Mouse (Mus musculus): Measurements from ENCODE around the gene Lrig1.

DNA sequence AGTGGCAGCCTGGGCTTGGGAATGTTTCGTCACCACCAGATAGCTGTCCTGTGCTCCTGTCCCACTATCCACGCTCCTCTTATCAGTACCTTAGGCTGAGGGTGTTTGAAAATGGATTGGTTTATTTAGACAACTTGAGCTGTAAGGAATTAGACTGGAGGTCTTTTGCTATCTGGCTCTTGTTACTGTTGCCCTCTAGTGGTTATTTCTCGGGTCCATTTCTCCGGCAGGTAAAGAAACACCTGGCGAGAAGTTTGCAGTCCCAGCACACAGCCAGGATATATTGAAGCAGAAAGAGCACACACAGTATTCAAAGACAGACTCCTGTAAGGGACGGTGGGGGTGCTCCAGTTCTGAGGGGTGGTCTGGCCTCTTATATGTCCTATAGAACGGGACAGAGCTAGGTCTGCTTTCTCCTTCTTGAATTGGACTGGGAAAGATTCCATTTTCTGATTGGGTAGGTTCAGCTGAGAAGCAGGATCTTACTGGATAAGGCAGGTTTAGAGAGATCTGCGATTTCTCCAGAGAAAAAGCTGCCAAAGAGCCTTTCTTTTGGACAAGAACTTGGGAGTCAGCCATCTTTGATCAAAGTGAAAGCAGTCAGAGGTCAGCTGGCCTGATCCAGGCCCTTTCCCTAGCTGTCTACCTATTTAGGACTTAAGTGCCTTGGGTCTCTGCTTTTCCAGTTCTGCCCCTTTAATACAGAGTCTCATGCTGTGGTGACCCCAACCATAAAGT lies 136.6 kb downstream of the Lrig1 start:
- no peak for TF ChIP-seq FLI1 (IDR thresholded peaks at IDR 0.05; ENCODE audit: low read length)
- no peak for TF ChIP-seq GATA1 (IDR thresholded peaks at IDR 0.05; ENCODE audit: borderline replicate concordance, low read length)

Measured in megakaryocyte, embryonic 14.5 days (primary cell).